In the genomic region with DNA sequence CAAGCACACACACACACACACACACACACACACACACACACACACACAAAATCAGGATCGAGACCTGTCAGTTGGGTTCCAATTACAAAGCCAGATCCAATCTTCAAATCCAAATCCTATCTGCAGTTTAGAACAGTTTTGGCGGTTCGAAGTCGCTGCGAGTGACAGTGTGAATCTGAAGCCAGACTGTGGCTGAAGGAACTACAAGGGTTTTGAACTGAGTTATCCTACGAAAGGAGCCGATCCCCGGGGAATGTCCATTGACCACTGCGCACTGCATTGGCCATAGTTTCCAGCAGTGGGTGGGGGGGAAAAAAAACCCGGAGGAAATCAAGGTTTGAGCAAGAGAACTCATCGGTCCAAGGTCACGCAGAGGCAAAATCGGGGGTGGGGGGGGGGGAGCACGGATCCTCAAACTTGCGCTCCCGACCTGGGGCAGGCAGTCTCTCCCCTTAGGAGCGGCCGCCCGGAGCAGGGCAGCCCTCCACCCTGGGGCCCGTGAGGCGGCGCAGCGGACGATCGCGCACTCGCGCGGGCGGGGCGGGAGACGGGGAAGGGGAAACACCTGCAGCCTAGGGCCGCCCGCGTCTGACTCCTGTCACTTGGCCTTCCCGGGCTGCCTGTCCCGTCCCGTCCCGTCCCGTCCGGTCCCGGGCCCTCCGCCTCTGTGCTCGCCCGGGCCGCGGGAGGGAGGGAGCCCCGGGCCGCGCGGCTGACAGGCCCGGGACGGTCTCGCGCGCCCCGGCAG, we compare ENCODE assay signal across 8 mouse cellular contexts. TPM values are rescaled to one million over a fixed set of nuclear protein-coding genes. Genes with fewer than 3 reads are reported as not detected.
DNase-seq lines count a peak whose midpoint lies in the region; ATAC-seq and TF ChIP-seq lines count a peak whose summit lies in the region.

No protein-coding gene starts in this region.

- peak overlapping the region; percentile 65 for H3K4me2 ChIP-seq in limb, embryonic 11.5 days (ENCODE audit: low read depth, severe bottlenecking)
- H3K4me2 ChIP-seq in midbrain, embryonic 11.5 days: peak overlapping the region; percentile 91

- no peaks in the 10 kb centered on the region for H3K4me1 ChIP-seq in limb, embryonic 11.5 days (ENCODE audit: control insufficient read depth, insufficient read depth, low read length)
- H3K4me1 ChIP-seq in midbrain, embryonic 11.5 days (ENCODE audit: control insufficient read depth, insufficient read depth, low read length): peaks cover 22% of the 10 kb centered on the region
- H3K4me1 ChIP-seq in testis, adult 2 months (ENCODE audit: control insufficient read depth, insufficient read depth, low read length): peaks cover 19% of the 10 kb centered on the region

- intact Hi-C loops in heart, postnatal 14 days (cut with DNase I): loop anchor here (2.0 to 5.0 kb wide), 2 partner anchors 35 to 66 kb away; a partner anchor contains a TSS

- H3K4me3 ChIP-seq in limb, embryonic 11.5 days (ENCODE audit: low read depth, low read length): peak overlapping the region; percentile 94
- peak overlapping the region; percentile 99 for H3K4me3 ChIP-seq in midbrain, embryonic 11.5 days (ENCODE audit: low read depth, low read length)
- peak overlapping the region; percentile 92 for H3K4me3 ChIP-seq in testis, adult 2 months (ENCODE audit: control insufficient read depth, low read depth, low read length)

- no peak for TF ChIP-seq POLR2A in testis, adult 2 months (IDR thresholded peaks at IDR 0.05; ENCODE audit: control insufficient read depth, low read depth, low read length)

- peak overlapping the region; percentile 65; the same call in 1 of the 2 replicates for H3K27ac ChIP-seq in limb, embryonic 11.5 days (replicated peaks; ENCODE audit: low read depth, low read length)
- H3K27ac ChIP-seq in midbrain, embryonic 11.5 days (ENCODE audit: low read depth, low read length): peak overlapping the region; percentile 21; the same call in 1 of the 2 replicates
- peak overlapping the region; percentile 67 for H3K27ac ChIP-seq in testis, adult 2 months (ENCODE audit: control insufficient read depth, insufficient read depth, low read depth, low read length)

- no peaks in the 10 kb centered on the region for H3K27me3 ChIP-seq in limb, embryonic 11.5 days (ENCODE audit: control insufficient read depth, insufficient read depth, low read length)
- H3K27me3 ChIP-seq in midbrain, embryonic 11.5 days (ENCODE audit: control insufficient read depth, insufficient read depth, low read length): no peaks in the 10 kb centered on the region
- H3K27me3 ChIP-seq in testis, adult 2 months (ENCODE audit: control insufficient read depth, insufficient read depth, low read length): no peaks in the 10 kb centered on the region

- H3K36me3 ChIP-seq in limb, embryonic 11.5 days (ENCODE audit: control insufficient read depth, insufficient read depth, low read length): no peaks in the 10 kb centered on the region
- no peaks in the 10 kb centered on the region for H3K36me3 ChIP-seq in midbrain, embryonic 11.5 days (ENCODE audit: control insufficient read depth, insufficient read depth, low read length)
- no peaks in the 10 kb centered on the region for H3K36me3 ChIP-seq in testis, adult 2 months (ENCODE audit: control insufficient read depth, insufficient read depth, low read length)

- ATAC-seq in CD4-positive, CD25-positive, alpha-beta regulatory T cell, adult 4 months: peak; percentile 9
- 0 out of 2 replicates have a peak, but pooled peaks have one; percentile 20 for ATAC-seq in erythroblast, adult 5-6 weeks (replicated peaks; ENCODE audit: low FRiP score, poor library complexity, severe bottlenecking)
- ATAC-seq in limb, embryonic 11.5 days (ENCODE audit: insufficient number of reproducible peaks, low FRiP score, low TSS enrichment, low read depth): peak; percentile 22
- peak; percentile 59 for ATAC-seq in midbrain, embryonic 11.5 days (ENCODE audit: low FRiP score)

- peak overlapping the region; percentile 83 for H3K9ac ChIP-seq in limb, embryonic 11.5 days (ENCODE audit: low read length)
- peak overlapping the region; percentile 79 for H3K9ac ChIP-seq in midbrain, embryonic 11.5 days (ENCODE audit: low read length)

- WGBS in limb, embryonic 11.5 days: 4% methylated on average over 25 of the region's 57 CpGs
- 4% methylated on average over 34 of the region's 57 CpGs for WGBS in midbrain, embryonic 11.5 days

- TF ChIP-seq CTCF in testis, adult 2 months (IDR thresholded peaks at IDR 0.05; ENCODE audit: control insufficient read depth, insufficient read depth, insufficient replicate concordance, low read depth, low read length): no peak

- DNase-seq in adrenal gland, adult 2 months: peak; percentile 77
- peak; percentile 74 to 76 for DNase-seq in heart, postnatal 14 days
- peak; percentile 63 for DNase-seq in limb, embryonic 11.5 days (ENCODE audit: low spot score)
- DNase-seq in midbrain, embryonic 11.5 days (ENCODE audit: low spot score, missing footprints): peak; percentile 93
- no peak for DNase-seq in left cerebral cortex, adult 9 months (ENCODE audit: low spot score in 2 of 2)

- H3K9me3 ChIP-seq in limb, embryonic 11.5 days (ENCODE audit: control insufficient read depth, low read length): no peaks in the 10 kb centered on the region
- H3K9me3 ChIP-seq in midbrain, embryonic 11.5 days (ENCODE audit: control insufficient read depth, low read length): no peaks in the 10 kb centered on the region

RNA-seq across cellular contexts. Expression of a gene that starts 1.8 kb away (rescaled TPM):
- 10 to 100 TPM; 13.9 to 23.3 TPM for polyA plus RNA-seq in CD4-positive, CD25-positive, alpha-beta regulatory T cell, adult 4 months (2017; shearing (Covaris generic))
- total RNA-seq in adrenal gland, adult 2 months (2021): 10 to 100 TPM; 78.4 to 92.4 TPM
- polyA plus RNA-seq in adrenal gland, adult 2 months (2012; rRNA removed): 51.1 and 51.8 TPM in 2 replicates
- 81.3 and 90.3 TPM in 2 replicates for total RNA-seq in erythroblast, adult 5-6 weeks (2015; ENCODE audit: low replicate concordance)
- 83.4 and 98.1 TPM in 2 replicates for total RNA-seq in erythroblast, adult 5-6 weeks (2017; ENCODE audit: low replicate concordance)
- 10 to 100 TPM; 45.7 to 46.5 TPM for total RNA-seq in heart, postnatal 14 days (2021)
- 49.4 and 54.2 TPM in 2 replicates for polyA plus RNA-seq in limb, embryonic 11.5 days (2014; fragmentation: Nextera tagmentation; extraction: Ambion mirVana)
- polyA plus RNA-seq in midbrain, embryonic 11.5 days (2014; fragmentation: Nextera tagmentation; extraction: Ambion mirVana): 64.7 and 71.9 TPM in 2 replicates
- 167 and 170 TPM in 2 replicates for polyA plus RNA-seq in testis, adult 2 months (2012; rRNA removed)

RNA-seq across cellular contexts. Expression of a gene that starts 2.7 kb away (rescaled TPM):
- 100 to 1,000 TPM; 147 to 207 TPM for polyA plus RNA-seq in CD4-positive, CD25-positive, alpha-beta regulatory T cell, adult 4 months (2017; shearing (Covaris generic))
- 10 to 100 TPM; 35.5 to 40.9 TPM for total RNA-seq in adrenal gland, adult 2 months (2021)
- 37.7 and 40.5 TPM in 2 replicates for polyA plus RNA-seq in adrenal gland, adult 2 months (2012; rRNA removed)
- 21.3 and 70.1 TPM in 2 replicates for total RNA-seq in erythroblast, adult 5-6 weeks (2015; ENCODE audit: low replicate concordance)
- total RNA-seq in erythroblast, adult 5-6 weeks (2017; ENCODE audit: low replicate concordance): 20.7 and 57.7 TPM in 2 replicates
- total RNA-seq in heart, postnatal 14 days (2021): 10 to 100 TPM; 42.4 to 44.8 TPM
- 35.2 and 39.1 TPM in 2 replicates for polyA plus RNA-seq in limb, embryonic 11.5 days (2014; fragmentation: Nextera tagmentation; extraction: Ambion mirVana)
- polyA plus RNA-seq in midbrain, embryonic 11.5 days (2014; fragmentation: Nextera tagmentation; extraction: Ambion mirVana): 29.5 and 30.0 TPM in 2 replicates
- 15.1 and 16.1 TPM in 2 replicates for polyA plus RNA-seq in testis, adult 2 months (2012; rRNA removed)

RNA-seq across cellular contexts. Expression of a gene that starts 50.6 kb away (rescaled TPM):
- 10 to 100 TPM; 51.9 to 57.3 TPM for polyA plus RNA-seq in CD4-positive, CD25-positive, alpha-beta regulatory T cell, adult 4 months (2017; shearing (Covaris generic))
- 10 to 100 TPM; 23.1 to 36.6 TPM for total RNA-seq in adrenal gland, adult 2 months (2021)
- polyA plus RNA-seq in adrenal gland, adult 2 months (2012; rRNA removed): 29.7 and 30.6 TPM in 2 replicates
- total RNA-seq in erythroblast, adult 5-6 weeks (2015; ENCODE audit: low replicate concordance): 16.7 and 24.8 TPM in 2 replicates
- total RNA-seq in erythroblast, adult 5-6 weeks (2017; ENCODE audit: low replicate concordance): 2.4 and 10.7 TPM in 2 replicates
- total RNA-seq in heart, postnatal 14 days (2021): 10 to 100 TPM in 1 of 2 experiments, 1 to 10 TPM in 1; 8.6 to 12.3 TPM
- polyA plus RNA-seq in limb, embryonic 11.5 days (2014; fragmentation: Nextera tagmentation; extraction: Ambion mirVana): 91.5 and 93.4 TPM in 2 replicates
- polyA plus RNA-seq in midbrain, embryonic 11.5 days (2014; fragmentation: Nextera tagmentation; extraction: Ambion mirVana): 150 and 157 TPM in 2 replicates
- 51.7 and 67.4 TPM in 2 replicates for polyA plus RNA-seq in testis, adult 2 months (2012; rRNA removed)

Comparison
In these comparisons a context has a peak if more than half of its experiments do, and no peak if none do; other contexts are left out.
1. ATAC-seq: peak in every context shown above with its lines; median percentile 59 in midbrain, embryonic 11.5 days; 22 in limb, embryonic 11.5 days; 20 in erythroblast, adult 5-6 weeks; 9 in CD4-positive, CD25-positive, alpha-beta regulatory T cell, adult 4 months.
2. DNase-seq: peak in adrenal gland, adult 2 months (single experiment), heart, postnatal 14 days (2 of 2), limb, embryonic 11.5 days (single experiment) and midbrain, embryonic 11.5 days (single experiment); none in left cerebral cortex, adult 9 months (0 of 2).
3. Peak in every context shown above with its lines, with median percentiles within 50 percentile points of each other: H3K27ac ChIP-seq and H3K4me3 ChIP-seq.